Mouse (Mus musculus): ENCODE measurements at regions not wholly inside any gene's neighbourhood (a gene's known extent, or its start where the extent isn't known, plus 50 kb on each side); places are given as distances from the start of the nearest gene placed in this dataset.

DNA sequence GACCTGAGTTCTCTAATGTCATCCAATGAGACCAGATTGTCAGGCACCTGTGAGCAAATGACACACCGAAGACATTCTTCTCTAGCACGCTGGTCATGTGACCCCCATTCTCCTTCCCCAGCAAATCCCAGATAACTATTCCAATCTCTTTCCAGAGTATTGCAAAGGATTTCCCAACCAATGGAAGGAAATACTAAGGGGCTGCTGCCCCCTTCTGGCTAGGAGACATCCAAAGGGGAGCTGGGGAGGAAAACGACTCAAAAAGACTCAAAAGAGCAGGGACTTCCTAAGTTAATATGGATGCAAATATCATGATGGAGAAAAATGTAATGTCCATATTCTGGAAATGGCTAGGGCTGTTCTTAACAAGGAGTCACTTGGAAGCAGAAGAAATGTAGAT lies 129.5 kb downstream of the Kcna5 start:
- Histone ChIP-seq H3K27ac (ENCODE audit: low read depth, low read length) (no peak overlapping the region), H3K9ac (replicated peaks; ENCODE audit: low read depth, low read length) (no peak overlapping the region), H3K9me3 (ENCODE audit: control insufficient read depth, low read length) (no peaks in the 10 kb centered on the region), H3K27me3 (ENCODE audit: control insufficient read depth, insufficient read depth, low read length) (no peaks in the 10 kb centered on the region), H3K4me1 (ENCODE audit: control insufficient read depth, insufficient read depth, low read length) (no peaks in the 10 kb centered on the region), H3K4me3 (ENCODE audit: low read depth, low read length) (no peak overlapping the region), H3K4me2 (ENCODE audit: low read depth, low read length) (no peak overlapping the region), H3K36me3 (ENCODE audit: control insufficient read depth, insufficient read depth, low read length) (no peaks in the 10 kb centered on the region)
- no peak for ATAC-seq (ENCODE audit: low read depth)
- WGBS: 51% methylated on average over 3 of the region's 3 CpGs

DNA sequence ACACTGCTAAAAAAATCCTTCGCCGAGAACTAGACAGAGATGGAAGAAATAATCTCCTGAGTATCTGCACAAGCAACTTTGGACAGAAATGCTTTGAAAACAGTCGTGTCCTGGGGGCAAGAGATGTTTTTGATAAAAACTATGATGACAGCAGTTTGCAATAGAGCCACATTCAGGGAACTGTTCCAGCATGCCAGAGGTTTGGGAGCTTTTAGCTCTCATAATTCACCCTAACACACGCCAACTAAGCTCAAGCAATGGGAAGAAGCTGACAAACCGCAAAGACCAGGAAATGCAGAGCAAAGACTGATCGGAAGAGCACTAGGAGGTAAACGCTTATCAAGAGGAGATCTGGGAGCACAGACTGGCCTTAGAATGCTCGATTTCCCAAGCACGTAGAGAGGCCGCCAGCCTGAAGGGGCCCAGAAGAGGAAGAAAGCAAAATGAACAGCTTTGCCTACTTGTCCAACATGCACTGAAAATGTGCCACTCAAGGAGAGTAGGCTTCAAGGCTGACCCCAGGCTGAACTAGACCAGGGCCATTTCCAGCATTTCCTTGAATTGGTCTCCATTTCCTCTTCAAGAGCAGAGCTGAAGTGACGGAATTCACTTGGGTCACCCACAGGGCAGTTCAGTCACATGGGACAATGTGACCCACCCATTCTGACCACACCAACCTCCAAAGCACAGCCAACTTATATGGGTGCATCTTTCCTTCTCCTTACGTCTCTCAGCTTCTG lies 130.7 kb downstream of the Kcna5 start:
- Histone ChIP-seq H3K9me3 (ENCODE audit: control insufficient read depth, low read length) (no peaks in the 10 kb centered on the region), H3K36me3 (ENCODE audit: control insufficient read depth, insufficient read depth, low read length) (no peaks in the 10 kb centered on the region), H3K4me3 (ENCODE audit: low read depth, low read length) (no peak overlapping the region), H3K9ac (replicated peaks; ENCODE audit: low read depth, low read length) (no peak overlapping the region), H3K4me1 (ENCODE audit: control insufficient read depth, insufficient read depth, low read length) (no peaks in the 10 kb centered on the region), H3K4me2 (ENCODE audit: low read depth, low read length) (no peak overlapping the region), H3K27me3 (ENCODE audit: control insufficient read depth, insufficient read depth, low read length) (no peaks in the 10 kb centered on the region), H3K27ac (ENCODE audit: low read depth, low read length) (no peak overlapping the region)
- 83% methylated on average over 12 of the region's 12 CpGs for WGBS
- ATAC-seq (ENCODE audit: low read depth): no peak

DNA sequence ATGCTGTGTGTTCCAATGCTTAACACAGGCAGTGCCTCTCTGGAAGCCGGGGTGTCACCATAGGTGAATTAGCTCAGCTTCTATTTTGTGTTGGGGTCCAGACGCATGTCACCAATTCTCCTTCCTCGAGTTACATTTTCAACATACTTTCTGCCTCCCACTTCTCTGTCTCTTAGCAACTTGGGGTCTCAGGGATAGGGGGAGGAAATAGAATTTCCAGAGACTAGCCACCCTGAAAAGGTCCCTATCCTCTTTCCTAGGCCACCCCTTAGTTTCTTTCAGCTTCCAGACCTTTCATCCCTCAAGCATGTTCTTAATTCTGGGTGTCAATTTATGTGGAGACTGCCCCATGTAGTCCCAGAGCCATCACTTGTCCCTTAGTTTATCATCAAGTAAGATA lies 135.6 kb downstream of the Kcna5 start:
- no peak overlapping the region for H3K9ac ChIP-seq (replicated peaks; ENCODE audit: low read depth, low read length)
- H3K4me2 ChIP-seq (ENCODE audit: low read depth, low read length): no peak overlapping the region
- no peaks in the 10 kb centered on the region for H3K9me3 ChIP-seq (ENCODE audit: control insufficient read depth, low read length)
- H3K4me1 ChIP-seq (ENCODE audit: control insufficient read depth, insufficient read depth, low read length): no peaks in the 10 kb centered on the region
- 82% methylated on average over 3 of the region's 3 CpGs for WGBS
- no peak overlapping the region for H3K4me3 ChIP-seq (ENCODE audit: low read depth, low read length)
- ATAC-seq (ENCODE audit: low read depth): no peak
- no peaks in the 10 kb centered on the region for H3K27me3 ChIP-seq (ENCODE audit: control insufficient read depth, insufficient read depth, low read length)
- H3K36me3 ChIP-seq (ENCODE audit: control insufficient read depth, insufficient read depth, low read length): no peaks in the 10 kb centered on the region
- H3K27ac ChIP-seq (ENCODE audit: low read depth, low read length): no peak overlapping the region

DNA sequence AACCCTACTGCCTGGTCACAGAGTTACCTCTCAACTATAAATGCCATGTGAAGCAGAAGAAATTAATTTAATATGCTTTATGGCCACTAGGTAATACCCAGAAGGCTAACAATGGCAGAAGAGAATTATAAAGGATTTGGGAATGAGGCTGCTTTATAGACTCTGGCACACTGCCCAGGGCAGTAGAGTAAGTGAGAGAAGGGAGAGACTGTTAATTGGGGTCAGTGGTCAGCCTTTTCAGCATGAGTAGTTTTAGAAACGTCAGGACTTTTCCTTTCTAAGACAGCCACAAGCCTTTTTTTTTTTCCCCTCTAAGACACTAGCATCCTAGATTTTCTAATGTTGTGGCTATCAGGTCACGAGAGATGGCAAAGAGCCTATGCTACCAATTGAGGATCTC lies 136.6 kb downstream of the Kcna5 start:
- Histone ChIP-seq H3K9me3 (ENCODE audit: control insufficient read depth, low read length) (no peaks in the 10 kb centered on the region), H3K36me3 (ENCODE audit: control insufficient read depth, insufficient read depth, low read length) (no peaks in the 10 kb centered on the region), H3K27ac (ENCODE audit: low read depth, low read length) (no peak overlapping the region), H3K27me3 (ENCODE audit: control insufficient read depth, insufficient read depth, low read length) (no peaks in the 10 kb centered on the region), H3K9ac (replicated peaks; ENCODE audit: low read depth, low read length) (no peak overlapping the region), H3K4me1 (ENCODE audit: control insufficient read depth, insufficient read depth, low read length) (no peaks in the 10 kb centered on the region), H3K4me2 (ENCODE audit: low read depth, low read length) (no peak overlapping the region), H3K4me3 (ENCODE audit: low read depth, low read length) (no peak overlapping the region)
- WGBS: 34% methylated on average over 2 of the region's 2 CpGs
- no peak for ATAC-seq (ENCODE audit: low read depth)

DNA sequence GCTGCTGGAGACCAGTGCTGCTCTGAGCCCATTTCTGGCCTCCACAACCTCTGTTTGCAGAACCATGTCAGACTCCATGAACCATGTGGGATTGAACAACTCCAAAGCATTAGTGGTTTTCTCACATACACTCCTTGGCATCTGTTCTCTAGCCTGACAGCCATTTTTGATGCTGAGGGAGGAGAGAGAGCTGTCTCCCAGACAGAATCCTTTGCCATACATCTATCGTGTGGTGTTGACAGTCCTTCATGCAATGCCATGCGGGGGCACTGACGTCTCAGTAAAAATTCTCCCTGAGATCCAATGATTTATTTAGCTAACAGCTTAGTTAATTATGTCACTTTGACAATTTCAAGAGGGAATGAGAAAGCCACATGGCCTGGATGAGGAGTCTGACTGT lies 140.2 kb downstream of the Kcna5 start:
- WGBS: 75% methylated on average over 3 of the region's 3 CpGs
- no peak for ATAC-seq (ENCODE audit: low read depth)
- H3K27ac ChIP-seq (ENCODE audit: low read depth, low read length): no peak overlapping the region
- H3K9me3 ChIP-seq (ENCODE audit: control insufficient read depth, low read length): no peaks in the 10 kb centered on the region
- no peak overlapping the region for H3K4me2 ChIP-seq (ENCODE audit: low read depth, low read length)
- H3K27me3 ChIP-seq (ENCODE audit: control insufficient read depth, insufficient read depth, low read length): no peaks in the 10 kb centered on the region
- H3K4me1 ChIP-seq (ENCODE audit: control insufficient read depth, insufficient read depth, low read length): no peaks in the 10 kb centered on the region
- H3K4me3 ChIP-seq (ENCODE audit: low read depth, low read length): no peak overlapping the region
- H3K36me3 ChIP-seq (ENCODE audit: control insufficient read depth, insufficient read depth, low read length): no peaks in the 10 kb centered on the region
- no peak overlapping the region for H3K9ac ChIP-seq (replicated peaks; ENCODE audit: low read depth, low read length)

DNA sequence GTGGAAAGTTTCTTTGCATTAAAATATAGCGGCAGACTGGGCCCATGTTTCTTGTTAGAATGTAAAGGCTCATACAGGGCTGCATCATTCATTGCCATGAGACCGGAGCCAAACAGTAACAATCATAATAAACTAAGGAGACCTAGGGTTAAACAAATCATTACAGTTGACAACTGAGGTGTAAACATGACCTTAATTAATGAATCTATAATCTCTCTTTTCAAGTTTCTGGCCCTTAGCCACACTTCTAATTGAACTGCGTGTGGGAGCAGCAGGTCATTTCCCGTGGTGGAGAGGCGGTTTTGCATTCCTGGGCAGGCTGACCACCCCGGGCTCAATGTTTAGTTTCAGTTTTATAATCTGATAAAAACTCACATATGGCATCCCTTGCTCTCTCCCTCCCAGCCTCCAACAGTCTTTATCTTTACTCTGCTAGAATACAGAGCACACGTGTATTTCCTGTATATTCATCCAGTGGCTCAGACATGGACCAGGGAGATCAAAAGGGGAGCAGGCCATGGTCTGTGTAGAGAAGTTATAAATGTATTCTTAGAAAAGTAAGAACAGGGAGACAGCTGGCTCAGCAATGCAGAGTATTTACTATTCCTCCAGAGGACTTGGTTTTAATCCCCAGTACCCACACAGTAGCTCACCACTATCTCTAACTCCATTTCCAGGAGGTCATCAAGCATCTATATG lies 141.0 kb downstream of the Kcna5 start:
- no peak for ATAC-seq (ENCODE audit: low read depth)
- no peaks in the 10 kb centered on the region for H3K36me3 ChIP-seq (ENCODE audit: control insufficient read depth, insufficient read depth, low read length)
- H3K4me3 ChIP-seq (ENCODE audit: low read depth, low read length): no peak overlapping the region
- H3K27ac ChIP-seq (ENCODE audit: low read depth, low read length): no peak overlapping the region
- H3K9ac ChIP-seq (replicated peaks; ENCODE audit: low read depth, low read length): no peak overlapping the region
- WGBS: 72% methylated on average over 7 of the region's 7 CpGs
- no peaks in the 10 kb centered on the region for H3K4me1 ChIP-seq (ENCODE audit: control insufficient read depth, insufficient read depth, low read length)
- H3K9me3 ChIP-seq (ENCODE audit: control insufficient read depth, low read length): no peaks in the 10 kb centered on the region
- no peak overlapping the region for H3K4me2 ChIP-seq (ENCODE audit: low read depth, low read length)
- H3K27me3 ChIP-seq (ENCODE audit: control insufficient read depth, insufficient read depth, low read length): no peaks in the 10 kb centered on the region

DNA sequence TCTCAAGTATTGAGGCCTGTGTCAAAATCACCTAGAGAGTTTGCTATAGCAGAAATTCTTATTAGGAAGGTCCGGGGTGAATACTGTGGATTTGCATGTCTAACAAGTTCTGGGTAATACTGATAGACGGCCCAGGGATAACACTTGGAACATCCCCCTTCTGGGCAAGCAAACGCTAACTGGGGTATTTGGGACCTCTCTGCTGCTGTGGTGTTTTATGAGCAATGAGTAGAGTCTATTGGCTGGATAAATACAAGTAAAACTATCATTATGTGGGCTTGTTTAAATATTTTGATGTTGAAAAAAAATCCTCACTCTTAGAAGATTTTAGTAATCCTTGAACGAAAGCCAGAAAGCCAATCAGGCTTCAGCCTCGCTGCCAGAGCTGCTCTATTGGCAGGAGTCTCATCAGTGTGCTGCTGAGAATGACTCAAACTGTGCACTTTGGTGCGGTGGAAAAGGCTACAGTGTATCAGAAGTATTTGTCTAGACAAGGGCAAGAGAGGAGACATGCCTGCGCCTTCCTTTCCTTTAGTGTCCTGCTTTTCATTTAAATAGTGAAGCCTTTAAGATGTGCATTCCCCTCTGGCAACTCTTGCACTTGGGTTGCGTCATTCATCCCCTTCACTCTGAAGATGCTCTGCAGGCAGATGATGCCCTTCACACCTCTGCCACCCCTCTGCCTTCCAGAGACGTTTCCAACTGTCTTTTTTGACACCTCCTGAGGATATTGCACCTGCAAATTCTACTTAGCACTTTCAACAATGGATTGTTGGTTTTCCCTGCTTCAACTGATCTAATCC lies 150.8 kb downstream of the Kcna5 start:
- Histone ChIP-seq H3K27ac (ENCODE audit: low read depth, low read length) (no peak overlapping the region), H3K4me2 (ENCODE audit: low read depth, low read length) (no peak overlapping the region), H3K36me3 (ENCODE audit: control insufficient read depth, insufficient read depth, low read length) (no peaks in the 10 kb centered on the region), H3K9me3 (ENCODE audit: control insufficient read depth, low read length) (no peaks in the 10 kb centered on the region), H3K9ac (replicated peaks; ENCODE audit: low read depth, low read length) (no peak overlapping the region), H3K4me1 (ENCODE audit: control insufficient read depth, insufficient read depth, low read length) (no peaks in the 10 kb centered on the region), H3K27me3 (ENCODE audit: control insufficient read depth, insufficient read depth, low read length) (no peaks in the 10 kb centered on the region), H3K4me3 (ENCODE audit: low read depth, low read length) (no peak overlapping the region)
- 71% methylated on average over 9 of the region's 9 CpGs for WGBS
- ATAC-seq (ENCODE audit: low read depth): no peak

DNA sequence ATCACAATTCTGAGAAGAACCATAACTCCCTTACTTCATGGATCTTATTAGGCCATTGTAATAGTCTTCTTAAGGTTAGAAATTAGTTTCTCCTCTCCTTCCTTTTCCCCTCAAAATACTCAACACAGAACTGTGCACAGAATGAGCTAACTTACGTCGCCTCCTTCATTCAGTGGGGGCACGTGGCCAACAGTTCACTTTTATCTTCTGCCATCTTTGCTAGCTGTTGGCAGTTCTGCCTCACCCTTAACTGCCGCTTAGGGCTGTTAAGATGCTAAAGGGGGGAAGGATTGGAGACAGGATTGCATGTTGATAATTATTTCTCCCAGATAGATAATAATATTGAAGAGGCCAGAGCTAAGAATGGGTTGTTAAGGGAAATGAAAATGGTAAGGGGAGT lies 158.0 kb downstream of the Kcna5 start:
- no peak overlapping the region for H3K4me3 ChIP-seq (ENCODE audit: low read depth, low read length)
- H3K9me3 ChIP-seq (ENCODE audit: control insufficient read depth, low read length): no peaks in the 10 kb centered on the region
- no peaks in the 10 kb centered on the region for H3K4me1 ChIP-seq (ENCODE audit: control insufficient read depth, insufficient read depth, low read length)
- H3K4me2 ChIP-seq (ENCODE audit: low read depth, low read length): no peak overlapping the region
- WGBS: 87% methylated on average over 4 of the region's 4 CpGs
- no peak overlapping the region for H3K9ac ChIP-seq (replicated peaks; ENCODE audit: low read depth, low read length)
- H3K27me3 ChIP-seq (ENCODE audit: control insufficient read depth, insufficient read depth, low read length): no peaks in the 10 kb centered on the region
- ATAC-seq (ENCODE audit: low read depth): no peak
- H3K27ac ChIP-seq (ENCODE audit: low read depth, low read length): no peak overlapping the region
- H3K36me3 ChIP-seq (ENCODE audit: control insufficient read depth, insufficient read depth, low read length): no peaks in the 10 kb centered on the region

Measured in neural tube, embryonic 14.5 days (tissue).